Mouse (Mus musculus): Measurements from ENCODE around the gene Tmem117.

DNA sequence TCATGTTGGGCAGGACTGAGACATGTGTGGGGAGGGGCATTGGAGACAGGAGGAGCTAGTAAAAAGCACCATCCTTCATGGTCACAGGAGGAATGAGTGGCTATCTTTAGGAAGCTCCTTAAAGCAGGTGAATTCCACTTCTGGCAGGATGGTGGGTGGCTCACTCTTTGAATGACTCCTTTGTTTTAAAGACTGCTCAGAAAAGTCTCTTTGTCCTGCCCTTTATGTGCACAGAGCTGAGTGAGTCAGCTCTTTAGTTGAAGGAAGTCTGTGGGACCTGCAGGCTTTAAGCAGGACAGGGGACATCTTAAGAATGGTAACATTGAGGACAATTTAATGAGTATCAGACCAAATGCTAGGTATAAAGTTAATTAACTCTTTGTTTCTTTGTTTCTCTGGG is 8.1 kb upstream of the Tmem117 start:
- no peak for TF ChIP-seq CTCF (IDR thresholded peaks at IDR 0.05 in 2 of 3, conservative IDR thresholded peaks at IDR 0.05 in 1 of 3; ENCODE audit: control insufficient read depth in 1 of 3, insufficient read depth in 1 of 3, low read depth in 2 of 3, low read length in 3 of 3, poor library complexity in 1 of 3, severe bottlenecking in 1 of 3)
- no peak for TF ChIP-seq HCFC1 (IDR thresholded peaks at IDR 0.05; ENCODE audit: low read depth, low read length)
- TF ChIP-seq ELF1 (IDR thresholded peaks at IDR 0.05; ENCODE audit: low read depth, low read length): no peak
- TF ChIP-seq MYC (IDR thresholded peaks at IDR 0.05; ENCODE audit: low read depth, low read length): no peak
- no peak for TF ChIP-seq JUND (IDR thresholded peaks at IDR 0.05; ENCODE audit: low read depth, low read length)
- TF ChIP-seq BHLHE40 (IDR thresholded peaks at IDR 0.05; ENCODE audit: borderline replicate concordance, low read depth, low read length): no peak
- no peak for TF ChIP-seq RCOR1 (IDR thresholded peaks at IDR 0.05; ENCODE audit: low read depth, low read length)
- no peak for TF ChIP-seq SIN3A (IDR thresholded peaks at IDR 0.05; ENCODE audit: low read length)
- no peak for TF ChIP-seq E2F4 (IDR thresholded peaks at IDR 0.05; ENCODE audit: borderline replicate concordance, low read depth, low read length)
- no peak for TF ChIP-seq EP300 (IDR thresholded peaks at IDR 0.05; ENCODE audit: low read depth in 1 of 2, low read length in 2 of 2)
- TF ChIP-seq MAFK (IDR thresholded peaks at IDR 0.05; ENCODE audit: borderline replicate concordance, low read depth, low read length): no peak
- TF ChIP-seq ZKSCAN1 (IDR thresholded peaks at IDR 0.05; ENCODE audit: low read depth, low read length): no peak
- TF ChIP-seq ZC3H11A (IDR thresholded peaks at IDR 0.05; ENCODE audit: low read depth, low read length): no peak
